Mouse (Mus musculus) C2C12 (cell line): Measurements from ENCODE around the gene Pcp2. TPM values are rescaled to one million over a fixed set of nuclear protein-coding genes. Genes with fewer than 3 reads are reported as not detected.

ENCODE experiments used
- H3K27me3 ChIP-seq: one replicate; pipeline ENCODE4 v1.6.1; 2011; ENCODE audit not compliant: control insufficient read depth, insufficient read depth, insufficient read length
- H3K36me3 ChIP-seq: one replicate; pipeline ENCODE4 v1.6.1; 2011; ENCODE audit not compliant: control insufficient read depth, insufficient read depth
- H3K4me3 ChIP-seq: one replicate; pipeline ENCODE4 v1.5.1; 2011; ENCODE audit warnings: mild to moderate bottlenecking, control low read depth; ENCODE audit not compliant: poor library complexity, insufficient read depth, severe bottlenecking
- H3K79me2 ChIP-seq: one replicate; pipeline ENCODE4 v1.6.1; 2011; ENCODE audit not compliant: control insufficient read depth, insufficient read depth
- H3K79me3 ChIP-seq: one replicate; pipeline ENCODE4 v1.6.1; 2011; ENCODE audit warnings: low read depth, control low read depth
- H3ac ChIP-seq: one replicate; pipeline ENCODE3; 2011; ENCODE audit warnings: low read depth; ENCODE audit not compliant: control insufficient read depth, insufficient read length
- CEBPB ChIP-seq: IDR thresholded peaks from one replicate; pipeline ENCODE4 v1.6.1; 2011; ENCODE audit warnings: low read depth, mild to moderate bottlenecking, control low read depth, moderate library complexity
- CTCF ChIP-seq: IDR thresholded peaks from one replicate; pipeline ENCODE4 v1.5.1; 2011; ENCODE audit not compliant: control insufficient read depth, insufficient read depth, insufficient read length
- FOSL1 ChIP-seq: IDR thresholded peaks from one replicate; pipeline ENCODE4 v1.8.0; 2011; ENCODE audit warnings: mild to moderate bottlenecking, low read length; ENCODE audit not compliant: poor library complexity, insufficient read depth, severe bottlenecking
- MAX ChIP-seq: IDR thresholded peaks from one replicate; pipeline ENCODE4 v1.6.1; 2011; ENCODE audit warnings: mild to moderate bottlenecking, control low read depth
- MYOD1 ChIP-seq: IDR thresholded peaks from one replicate; pipeline ENCODE4 v1.6.1; 2011; ENCODE audit warnings: low read depth; ENCODE audit not compliant: control insufficient read depth, insufficient read length
- MYOG ChIP-seq: IDR thresholded peaks from one replicate; pipeline ENCODE4 v1.6.1; 2011; ENCODE audit not compliant: control insufficient read depth, insufficient read length; ENCODE audit errors: extremely low read depth
- USF1 ChIP-seq: IDR thresholded peaks from one replicate; pipeline ENCODE4 v1.6.1; 2011; ENCODE audit warnings: low read depth, mild to moderate bottlenecking, control low read depth, moderate library complexity
- polyA plus RNA-seq: library from polyadenylated mRNA; unstranded; fragments of >200 nt; fragmentation: generic; extraction: Trizol; gene quantifications from one replicate; pipeline ENCODE4 v1.2.1, GENCODE M21; 2012; ENCODE audit warnings: missing spikeins

Gene Pcp2
- polyA plus RNA-seq, 1 experiment, result 0.70 TPM

- peaks cover 21% of the 10 kb centered on the region for H3K27me3 ChIP-seq
- H3ac ChIP-seq, result no peak overlapping the region
- TF ChIP-seq USF1 (no peak), MYOG (no peak), CTCF (no peak), CEBPB (no peak), FOSL1 (no peak), MYOD1 (no peak), MAX (no peak)
- H3K36me3 ChIP-seq, result no peaks in the 10 kb centered on the region
- H3K4me3 ChIP-seq, result no peak overlapping the region
- no peaks in the 10 kb centered on the region for H3K79me2 ChIP-seq
- no peaks in the 10 kb centered on the region for H3K79me3 ChIP-seq
Measured at GRCm38 (mm10) chr8:3660889-3661288, 35.5 kb upstream of the Pcp2 start.

- no peaks in the 10 kb centered on the region for H3K79me3 ChIP-seq
- TF ChIP-seq MYOG, result no peak
- no peak for TF ChIP-seq CEBPB
- TF ChIP-seq MAX, result no peak
- no peak for TF ChIP-seq FOSL1
- no peak for TF ChIP-seq USF1
- TF ChIP-seq MYOD1, result no peak
- no peak for TF ChIP-seq CTCF
- H3K27me3 ChIP-seq, result peaks cover 26% of the 10 kb centered on the region
- no peak overlapping the region for H3ac ChIP-seq
- no peaks in the 10 kb centered on the region for H3K79me2 ChIP-seq
- no peaks in the 10 kb centered on the region for H3K36me3 ChIP-seq
- H3K4me3 ChIP-seq, result no peak overlapping the region
Measured at GRCm38 (mm10) chr8:3656725-3657381, 31.5 kb upstream of the Pcp2 start.

- H3ac ChIP-seq, result no peak within 1 kb of the TSS
- no peaks in the 10 kb centered on the region for H3K79me3 ChIP-seq
- no peaks in the 10 kb centered on the region for H3K79me2 ChIP-seq
- peaks cover 32% of the 10 kb centered on the region for H3K27me3 ChIP-seq
- H3K4me3 ChIP-seq, result no peak within 1 kb of the TSS
- no peaks in the 10 kb centered on the region for H3K36me3 ChIP-seq
- TF ChIP-seq USF1 (no peak), CTCF (no peak), CEBPB (no peak), MYOG (no peak), FOSL1 (no peak), MAX (no peak), MYOD1 (no peak)
Measured at GRCm38 (mm10) chr8:3655526-3655925, 30.2 kb upstream of the Pcp2 start, which contains the start of gene Retn. Retn (plus strand) TSS chr8:3655770.

GRCm38 (mm10) chr8:3654726-3655508, 29.6 kb upstream of the Pcp2 start:
- Histone ChIP-seq H3K27me3 (peaks cover 37% of the 10 kb centered on the region), H3K79me2 (no peaks in the 10 kb centered on the region), H3K79me3 (no peaks in the 10 kb centered on the region), H3ac (no peak overlapping the region), H3K4me3 (no peak overlapping the region), H3K36me3 (no peaks in the 10 kb centered on the region)
- TF ChIP-seq MAX (no peak), FOSL1 (no peak), CEBPB (no peak), CTCF (no peak)

GRCm38 (mm10) chr8:3652845-3653244, 27.5 kb upstream of the Pcp2 start:
- Histone ChIP-seq H3K4me3 (no peak overlapping the region), H3K27me3 (peaks cover 41% of the 10 kb centered on the region), H3K79me3 (no peaks in the 10 kb centered on the region), H3K79me2 (no peaks in the 10 kb centered on the region), H3K36me3 (no peaks in the 10 kb centered on the region), H3ac (no peak overlapping the region)
- TF ChIP-seq USF1, result no peak
- no peak for TF ChIP-seq MYOG
- no peak for TF ChIP-seq CEBPB
- TF ChIP-seq MAX, result no peak

GRCm38 (mm10) chr8:3648990-3649389, 23.6 kb upstream of the Pcp2 start:
- Histone ChIP-seq H3K27me3 (peaks cover 22% of the 10 kb centered on the region), H3K79me2 (no peaks in the 10 kb centered on the region), H3ac (no peak overlapping the region), H3K36me3 (no peaks in the 10 kb centered on the region), H3K4me3 (no peak overlapping the region), H3K79me3 (no peaks in the 10 kb centered on the region)
- no peak for TF ChIP-seq CEBPB
- no peak for TF ChIP-seq USF1
- no peak for TF ChIP-seq MAX
